Mouse (Mus musculus) kidney, adult 9 months (tissue): ENCODE measurements around the gene Otos.

Experiments used
- DNase-seq: peaks from one replicate; pipeline ENCODE4 v3.0.0; 2022

Gene Otos

DNA sequence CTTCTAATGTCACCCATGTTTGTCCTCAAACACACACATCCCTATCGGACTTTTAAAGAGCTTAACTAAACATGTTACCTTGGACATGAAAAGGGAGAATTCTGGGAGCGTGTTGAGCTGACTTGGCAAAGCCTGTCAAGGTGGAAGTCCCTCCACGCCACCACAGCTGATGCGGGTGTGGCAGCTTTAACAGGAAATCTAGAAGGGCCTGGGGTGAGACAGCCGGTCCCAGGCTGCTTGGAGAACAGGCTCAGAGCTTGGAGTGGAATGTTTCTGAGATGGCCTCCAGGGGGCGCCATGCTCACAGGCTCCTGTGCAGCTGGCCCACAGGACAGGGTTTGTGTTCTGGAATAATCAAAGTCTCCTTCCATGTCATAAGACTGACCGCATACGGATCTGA lies at the start of gene Otos:
Gene Otos, minus strand, starts transcription at position 169 of the 400 bp plus-strand sequence.
- peak; percentile 60 for DNase-seq

DNA sequence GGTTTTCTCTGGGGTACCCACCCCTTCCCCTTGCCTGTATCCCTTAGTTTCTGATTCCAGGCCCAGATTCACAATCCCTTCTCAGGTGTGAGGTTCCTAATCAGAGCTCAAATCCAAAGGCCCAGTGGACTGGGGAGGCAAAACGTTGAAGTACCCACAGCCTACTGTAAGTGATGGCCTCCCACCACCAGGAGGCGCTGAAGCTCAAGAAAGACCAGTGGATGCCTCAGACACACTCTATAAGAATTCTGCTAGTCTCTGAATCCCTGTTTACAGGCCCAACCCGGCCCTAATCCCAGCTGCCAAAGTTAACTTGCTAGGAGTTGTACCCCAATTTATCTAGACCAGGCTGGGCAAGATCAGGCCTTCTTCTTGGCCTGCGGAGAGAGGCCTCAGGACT lies 48.2 kb upstream of the Otos start:
- DNase-seq, result peak; percentile 69

DNA sequence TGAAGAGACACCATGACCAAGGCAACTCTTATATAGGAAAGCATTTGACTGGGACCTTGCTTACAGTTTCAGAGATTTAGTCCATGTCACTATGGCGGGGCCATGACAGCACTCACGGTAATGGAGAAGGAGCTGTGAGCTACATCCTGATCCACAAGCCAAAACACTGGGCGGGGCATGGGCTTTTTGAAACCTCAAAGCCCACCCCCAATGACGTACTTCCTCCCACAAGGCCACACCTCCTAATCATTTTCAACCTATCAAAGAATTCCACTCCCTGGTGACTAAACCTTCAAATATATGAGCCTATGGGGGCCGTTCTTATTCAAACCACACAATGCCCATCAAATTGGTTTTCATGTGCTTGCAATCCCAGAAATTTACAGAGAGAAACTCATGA lies 47.1 kb upstream of the Otos start:
- no peak for DNase-seq

DNA sequence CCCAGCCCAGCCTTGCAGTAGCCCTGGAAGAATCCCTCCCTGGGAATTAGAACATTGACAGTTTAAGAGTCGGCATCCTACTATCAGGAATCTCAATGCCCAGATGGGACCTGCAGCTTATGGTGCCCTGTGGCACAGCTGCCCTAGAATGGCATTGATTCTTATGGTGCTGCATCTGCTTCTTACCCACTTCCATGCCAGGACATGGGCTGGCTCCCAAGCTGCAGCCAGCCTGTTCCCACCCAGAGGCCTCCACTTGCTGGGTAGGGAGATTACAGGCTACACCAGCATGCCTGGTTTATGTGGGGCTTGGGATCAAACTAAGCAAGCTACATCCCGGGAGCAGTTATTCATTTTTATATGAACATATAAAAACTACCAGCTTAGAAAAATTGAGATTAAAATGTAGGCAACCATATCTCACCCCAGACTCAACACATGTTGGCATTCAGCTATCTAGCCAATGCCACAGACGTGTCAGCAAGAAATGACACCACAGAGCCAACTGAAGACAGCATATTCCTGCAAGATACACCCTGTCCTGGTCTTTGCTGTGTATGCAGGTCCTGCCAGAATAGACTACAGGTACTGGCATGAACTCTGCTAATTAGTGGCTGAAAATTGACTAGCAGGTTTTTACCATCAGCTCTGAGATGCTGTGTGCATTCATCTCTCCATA lies 42.7 kb upstream of the Otos start:
- DNase-seq, result no peak

DNA sequence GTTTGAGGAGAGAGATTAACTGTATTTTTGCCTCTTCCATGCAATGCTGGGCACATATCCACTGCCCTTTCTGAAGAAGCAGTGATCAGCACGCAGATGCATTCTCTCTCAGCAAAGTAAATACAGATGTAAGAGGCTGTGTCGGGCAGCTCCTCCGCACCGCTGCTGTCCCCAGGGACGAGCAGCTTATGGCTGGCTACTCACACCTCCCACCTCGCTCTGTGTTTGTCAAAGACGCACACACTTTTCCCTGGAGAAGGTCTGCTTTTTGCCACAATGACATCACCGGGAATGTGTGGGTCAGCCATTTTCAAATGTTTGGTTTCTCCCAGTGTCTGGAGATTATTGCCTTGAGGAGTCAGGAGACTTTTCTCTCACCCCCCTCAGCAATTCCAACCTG lies 38.4 kb upstream of the Otos start:
- DNase-seq, result no peak

DNA sequence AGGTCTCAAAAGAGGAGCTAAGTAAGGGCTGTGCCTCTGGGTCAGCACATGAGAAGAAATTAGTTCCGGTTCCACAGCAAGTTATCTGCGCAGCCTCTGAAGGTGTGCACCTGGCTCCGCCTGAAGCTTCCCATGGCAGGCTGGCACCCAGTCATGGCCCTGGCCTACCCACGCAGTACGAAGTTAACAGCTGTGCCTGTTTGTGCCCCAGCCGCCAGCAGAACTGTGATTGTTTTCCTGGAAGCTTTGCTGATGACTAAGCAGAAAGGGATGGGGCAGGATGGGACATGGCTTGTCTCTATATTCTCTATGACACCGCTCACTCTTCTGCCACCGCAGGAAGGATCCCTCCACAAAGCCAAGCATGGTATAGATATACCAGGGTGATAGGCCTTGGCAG lies 34.5 kb upstream of the Otos start:
- DNase-seq, result no peak

DNA sequence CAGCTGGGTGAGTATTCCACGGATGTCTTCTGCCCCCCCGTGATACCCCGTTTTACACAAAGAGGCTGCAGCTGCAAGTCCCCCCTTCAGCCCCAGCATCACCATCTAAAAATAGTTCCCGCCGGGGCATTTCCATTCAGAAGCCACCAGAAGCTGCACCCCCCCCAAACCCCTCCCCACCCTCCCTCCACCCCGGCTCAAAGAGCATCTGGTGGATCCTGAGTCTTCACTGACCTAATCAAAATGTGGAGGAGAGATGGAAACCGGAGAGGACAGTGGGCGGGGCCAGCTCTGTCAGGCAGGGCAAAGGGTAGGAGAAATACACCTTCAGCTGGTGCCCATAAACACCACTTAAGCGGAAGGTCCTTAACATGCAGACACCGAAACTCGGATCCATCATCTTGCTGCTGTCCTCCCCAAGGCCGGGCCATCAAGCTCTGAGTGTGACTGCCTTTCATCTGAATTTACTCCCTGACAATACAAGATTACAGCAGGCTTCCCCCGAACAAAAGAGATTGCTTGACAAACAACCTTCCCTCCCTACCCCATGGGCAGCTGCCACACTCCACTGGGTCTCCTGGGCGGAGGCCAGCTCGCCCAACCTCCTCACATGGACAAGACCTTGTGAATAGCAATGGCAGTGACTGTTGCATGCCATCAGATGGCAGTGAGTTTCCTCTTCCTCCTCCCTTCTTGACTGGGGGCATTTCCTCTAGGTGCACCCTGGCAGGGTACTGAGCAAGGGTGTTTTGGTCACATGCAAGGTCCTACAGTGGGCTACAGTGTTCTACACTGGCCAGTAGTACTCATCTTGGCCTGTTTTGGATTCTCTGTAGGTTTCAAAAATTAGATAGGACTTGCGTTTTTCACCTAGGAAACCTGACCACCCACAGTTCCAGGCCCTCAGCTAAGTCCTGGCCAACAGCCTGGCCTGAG lies 32.3 kb upstream of the Otos start:
- peak; percentile 80 for DNase-seq

DNA sequence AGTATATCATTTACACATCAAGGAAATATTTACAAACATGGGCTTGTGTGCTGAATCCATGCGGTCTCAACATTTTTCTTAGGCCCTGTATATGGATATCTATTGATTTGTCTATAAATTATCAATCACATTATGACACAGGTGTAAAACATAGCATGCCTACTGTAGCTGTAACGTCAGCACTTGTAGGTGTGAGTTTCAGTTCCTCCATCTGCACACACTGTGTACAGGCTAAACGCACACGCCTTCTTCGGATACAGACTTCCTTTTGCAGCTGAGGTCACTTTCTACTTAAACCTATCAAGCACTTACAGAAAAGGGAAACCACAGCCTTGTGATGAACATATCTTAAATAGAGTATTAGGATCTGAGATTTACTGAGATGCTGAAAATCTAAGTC lies 30.1 kb upstream of the Otos start:
- no peak for DNase-seq

DNA sequence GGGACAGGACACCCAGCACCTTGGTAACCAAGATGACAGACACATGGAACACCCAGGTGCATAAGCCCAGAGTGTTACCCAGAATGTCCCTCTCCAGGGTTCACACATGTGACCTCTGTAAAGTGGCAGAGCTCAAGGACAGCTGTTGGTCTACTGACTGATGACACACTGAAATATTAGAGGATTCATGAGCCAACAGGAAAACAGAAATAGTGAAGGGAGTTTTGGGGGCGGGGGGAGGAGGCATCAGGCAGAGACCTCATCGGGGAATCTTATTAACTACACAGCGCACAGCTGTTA lies 28.0 kb upstream of the Otos start:
- DNase-seq, result no peak

DNA sequence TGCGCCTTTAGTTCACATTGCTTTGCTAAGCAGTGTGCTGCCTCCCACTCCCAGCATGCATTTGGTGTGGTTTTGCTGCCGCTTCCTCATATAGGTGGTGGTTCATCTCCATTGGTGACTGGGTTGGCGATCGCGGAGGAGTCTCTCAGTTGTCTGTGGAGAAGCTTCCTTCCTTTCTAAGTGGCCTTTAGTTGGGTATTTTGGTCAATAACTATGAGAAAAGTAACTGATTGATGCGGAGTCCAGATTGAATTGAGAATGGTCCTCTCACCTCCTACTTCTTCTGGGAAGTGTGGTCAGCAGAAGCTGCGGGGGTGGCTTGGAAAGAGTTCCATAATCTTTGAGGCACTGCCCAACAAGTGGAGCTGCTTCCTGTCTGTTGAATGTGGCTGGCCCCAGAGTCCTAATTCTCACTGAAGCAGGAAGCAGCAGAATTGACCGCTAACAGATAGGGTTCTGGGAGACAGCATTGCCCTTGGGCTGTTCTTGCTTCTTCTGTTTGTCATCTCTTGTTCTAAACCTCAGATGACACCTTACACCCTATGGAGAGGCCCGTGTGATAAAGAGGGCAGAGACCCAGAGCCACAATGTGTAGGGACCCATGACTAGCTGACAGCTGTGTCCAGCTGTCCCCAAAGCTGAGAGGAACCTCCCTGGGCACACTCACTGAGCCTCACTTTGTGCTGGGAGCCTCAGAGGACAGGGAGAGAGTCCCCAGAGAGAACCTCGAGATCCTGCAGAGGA lies 27.5 kb upstream of the Otos start:
- DNase-seq, result no peak

DNA sequence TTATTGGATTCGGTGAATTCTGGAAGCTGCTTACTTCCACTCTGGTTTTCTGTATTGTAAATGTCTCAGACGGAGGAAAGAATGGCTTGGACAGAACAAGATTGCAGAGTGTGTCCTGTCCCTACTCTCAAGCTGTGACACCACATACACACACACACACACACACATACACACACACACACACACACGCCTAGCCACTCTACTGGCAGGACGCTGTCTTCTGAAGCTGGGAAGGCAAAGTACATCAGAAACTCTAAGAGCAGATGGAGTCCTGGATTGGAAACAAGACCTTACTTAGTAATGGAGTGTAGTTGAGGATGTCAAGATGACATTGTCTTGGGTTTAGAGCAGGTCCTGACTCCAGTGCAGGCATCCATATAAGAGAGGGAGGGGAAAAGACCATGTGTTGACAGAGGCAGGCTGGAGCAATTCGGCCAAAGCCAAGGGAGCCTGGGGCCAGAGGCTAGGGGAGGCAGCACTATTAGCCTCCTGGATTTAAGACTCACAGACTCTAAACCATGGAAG lies 24.7 kb upstream of the Otos start:
- no peak for DNase-seq

DNA sequence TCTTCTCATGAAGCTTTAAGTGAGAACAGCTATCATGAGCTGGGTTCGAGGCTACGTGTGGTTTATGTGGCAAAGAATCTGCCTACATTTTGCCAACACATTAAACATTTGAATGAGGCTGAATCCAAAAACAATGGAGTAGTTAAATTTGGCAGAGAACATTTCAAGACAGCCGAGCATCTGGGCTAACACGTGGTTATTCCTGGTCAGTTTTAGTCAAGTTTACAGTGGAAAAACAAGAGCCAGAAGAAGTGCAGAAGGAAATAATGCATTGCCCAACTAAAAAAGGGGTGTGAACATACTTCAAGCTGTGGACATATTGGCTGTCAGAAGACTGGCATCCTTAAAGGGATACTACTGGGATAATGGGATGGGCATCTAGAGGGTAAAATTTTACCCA lies 22.7 kb upstream of the Otos start:
- DNase-seq, result no peak

DNA sequence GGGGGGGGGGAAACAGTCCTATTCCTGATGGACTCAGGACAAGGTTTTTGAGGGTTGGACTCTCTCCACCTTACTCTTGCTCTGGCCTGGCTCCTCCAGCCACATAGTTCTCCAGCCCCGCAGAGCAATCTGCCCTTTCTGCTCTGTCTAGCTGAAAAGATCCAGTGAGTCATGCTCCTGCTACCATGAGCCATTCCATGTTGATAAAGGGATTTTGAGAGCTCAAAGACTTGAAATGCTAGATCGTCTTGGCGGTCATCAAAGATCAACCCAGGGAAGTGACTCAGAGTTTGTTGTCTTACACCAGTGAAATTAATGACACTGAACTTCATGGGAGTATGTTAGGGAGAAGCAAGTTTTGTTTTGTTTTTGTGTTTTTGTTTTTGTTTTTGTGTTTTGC lies 20.8 kb upstream of the Otos start:
- DNase-seq, result no peak

DNA sequence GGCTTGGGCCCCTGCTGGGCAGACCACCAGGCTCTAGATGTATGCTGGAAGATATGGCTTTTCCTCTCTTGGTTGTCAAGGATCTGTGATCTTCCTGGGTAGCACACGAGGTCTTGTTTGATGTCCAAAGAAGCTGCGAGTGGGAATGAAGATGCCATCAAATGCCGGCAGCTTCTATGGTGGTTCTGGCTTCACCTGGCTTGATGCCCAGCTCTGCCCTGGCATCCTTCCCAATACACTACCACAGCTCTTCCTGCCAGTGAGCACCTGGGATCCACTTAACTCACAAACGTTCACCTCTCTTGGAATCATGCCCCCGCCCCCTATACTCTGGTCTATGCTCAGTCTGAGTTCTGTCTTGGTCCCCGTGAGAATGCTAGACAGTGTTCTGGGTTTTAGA lies 18.5 kb upstream of the Otos start:
- no peak for DNase-seq

DNA sequence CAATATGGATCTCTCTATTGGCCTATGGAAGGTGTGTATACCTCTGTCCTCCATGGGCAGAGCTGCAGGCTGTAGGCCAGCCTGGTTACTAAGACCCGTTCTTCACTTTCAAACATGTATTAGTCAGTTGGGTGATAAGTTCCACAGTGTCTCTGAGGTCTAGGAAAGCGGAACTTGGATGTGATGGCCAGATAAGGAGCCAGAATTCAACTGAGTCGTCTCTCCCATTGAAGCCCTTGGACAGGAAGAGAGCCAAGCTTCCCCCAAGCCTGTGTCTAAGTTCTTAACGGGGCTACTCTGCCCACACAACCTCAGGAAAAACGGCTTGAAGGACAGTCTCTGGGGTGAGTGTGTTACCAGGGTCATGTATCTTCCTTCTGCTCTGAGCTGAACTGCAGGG lies 10.8 kb upstream of the Otos start:
- no peak for DNase-seq

DNA sequence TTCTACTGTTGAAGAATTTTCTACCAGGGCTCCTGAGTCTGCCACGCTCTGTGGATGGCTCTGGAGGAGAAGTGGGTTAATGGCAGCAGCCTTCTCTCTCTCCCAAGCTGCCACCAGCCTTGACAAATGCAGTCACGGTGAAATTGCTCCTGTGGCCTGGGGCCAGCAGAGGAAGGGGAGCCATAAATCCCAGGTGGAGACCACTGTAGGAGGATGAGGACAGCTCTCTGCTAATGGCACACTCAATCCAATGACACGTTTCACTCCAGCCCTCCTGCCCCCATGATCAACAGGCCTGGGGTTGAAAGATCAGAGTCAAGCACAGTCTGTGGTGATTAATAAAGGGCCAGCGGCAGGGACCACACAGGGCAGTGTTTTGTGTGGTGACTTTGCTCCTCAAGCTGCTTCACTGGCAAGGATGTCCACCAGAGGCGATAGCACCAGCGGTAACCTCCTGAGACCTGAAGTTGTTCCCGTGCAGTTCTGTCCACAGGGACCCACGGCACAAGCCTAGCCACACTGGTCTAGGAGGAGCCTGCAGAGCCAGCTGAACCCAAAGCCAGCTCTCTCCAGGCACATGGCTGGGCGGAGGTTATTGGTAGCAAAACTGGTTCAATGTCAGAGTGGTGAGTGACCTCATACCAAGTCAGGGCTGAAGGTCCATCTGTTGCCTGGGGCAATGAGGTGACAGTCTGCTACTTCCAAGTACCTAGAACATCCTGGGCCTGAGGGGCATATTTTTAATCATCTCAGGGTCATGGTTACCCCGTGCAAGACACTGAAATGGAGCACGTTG lies 8.6 kb upstream of the Otos start:
- no peak for DNase-seq

DNA sequence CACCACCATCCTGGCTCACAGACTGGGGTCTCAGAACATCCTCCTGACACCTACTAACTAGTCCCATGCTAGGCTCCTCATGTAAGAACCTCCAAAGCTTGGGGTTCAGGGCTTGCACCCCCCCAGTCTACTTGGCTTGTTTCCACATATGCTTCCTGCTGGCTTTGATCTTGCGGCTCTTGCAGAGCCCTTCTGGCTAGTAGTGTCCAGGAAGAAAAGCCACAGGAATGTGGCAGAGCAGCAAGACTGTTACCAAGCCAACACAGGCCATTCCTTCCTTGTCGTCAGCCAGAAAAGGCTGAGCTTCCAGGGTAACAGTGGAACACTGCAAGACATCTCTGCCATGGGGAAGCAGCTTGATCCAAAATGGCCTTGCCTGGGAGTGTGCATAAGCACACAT lies 6.0 kb upstream of the Otos start:
- DNase-seq, result no peak

DNA sequence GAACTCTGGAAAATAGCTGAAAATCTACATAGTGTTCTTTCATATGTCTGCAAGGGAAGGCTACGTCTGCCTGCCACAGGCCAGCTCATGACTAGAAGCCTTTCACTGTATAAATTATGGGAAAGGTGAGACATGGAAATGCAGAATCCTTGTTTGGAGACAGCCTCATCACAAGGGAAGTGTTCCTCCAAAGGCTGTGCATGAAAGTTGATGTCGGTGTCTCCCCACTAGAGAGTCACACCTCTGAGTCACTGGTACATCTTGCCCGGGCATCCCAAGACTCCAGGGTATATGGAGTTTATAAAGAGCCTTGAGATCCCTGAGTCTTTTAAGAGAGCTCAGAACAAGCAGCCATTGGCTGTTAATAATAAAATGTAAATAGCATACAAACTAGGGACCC lies 4.5 kb upstream of the Otos start:
- DNase-seq, result no peak

DNA sequence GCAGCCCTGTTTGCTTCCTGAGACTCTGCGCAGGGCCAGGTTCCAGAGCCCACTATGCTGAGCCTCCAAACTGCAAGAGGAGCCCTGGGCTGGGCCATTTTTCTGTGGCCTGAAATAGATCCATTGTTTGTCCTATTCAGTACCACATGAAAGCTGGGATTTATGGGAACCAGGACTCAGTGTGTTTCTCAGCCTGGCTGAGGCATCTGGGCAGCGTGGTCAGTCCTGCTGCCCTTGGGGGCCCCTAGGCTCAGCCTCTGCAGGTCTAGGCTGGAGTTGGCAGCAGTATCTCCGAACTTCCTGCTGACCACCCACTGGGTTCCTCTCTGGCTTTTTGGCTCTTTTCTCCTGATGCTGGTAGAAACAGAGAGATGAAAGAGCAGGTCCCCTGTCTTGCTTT lies 2.8 kb upstream of the Otos start:
- no peak for DNase-seq

DNA sequence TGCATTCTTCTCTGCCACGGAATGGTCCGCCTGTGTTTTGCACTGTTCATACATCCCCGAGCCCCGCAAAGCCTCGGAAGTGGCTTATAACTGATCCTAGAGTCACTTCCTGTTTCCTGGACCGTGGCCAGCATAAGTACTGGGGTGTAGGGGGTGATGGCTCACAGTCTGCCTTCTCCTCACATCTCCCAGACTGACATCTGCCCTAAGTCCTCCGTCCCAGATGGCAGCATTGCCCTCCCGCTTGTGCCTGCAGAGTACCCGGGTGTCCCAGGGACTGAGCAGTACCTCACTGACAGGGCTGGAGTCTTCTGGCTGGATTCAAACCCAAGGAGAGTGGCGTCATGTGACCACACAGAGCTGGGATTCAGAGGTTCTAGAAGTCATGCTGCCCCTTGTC lies 444 bp downstream of the Otos start:
- DNase-seq, result no peak

DNA sequence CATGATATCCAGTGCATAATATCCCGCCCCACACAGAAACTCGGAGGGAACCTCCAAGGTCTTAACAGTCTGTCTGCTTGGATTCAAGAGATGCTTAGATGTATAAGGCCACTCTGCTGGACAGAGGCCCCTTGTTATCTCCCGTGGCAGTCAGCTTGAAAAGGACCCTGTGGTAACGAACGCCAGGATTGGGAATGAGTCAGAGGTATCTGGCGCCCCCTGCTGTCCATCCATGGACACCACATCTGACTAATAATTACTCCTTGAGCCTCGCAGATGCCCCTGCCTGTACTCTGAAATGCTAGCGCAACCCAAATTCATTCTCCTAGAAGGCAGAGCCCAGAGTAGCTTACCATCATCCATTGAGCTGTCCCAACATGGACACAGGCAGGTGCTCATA lies 889 bp downstream of the Otos start:
- DNase-seq, result peak; percentile 61

DNA sequence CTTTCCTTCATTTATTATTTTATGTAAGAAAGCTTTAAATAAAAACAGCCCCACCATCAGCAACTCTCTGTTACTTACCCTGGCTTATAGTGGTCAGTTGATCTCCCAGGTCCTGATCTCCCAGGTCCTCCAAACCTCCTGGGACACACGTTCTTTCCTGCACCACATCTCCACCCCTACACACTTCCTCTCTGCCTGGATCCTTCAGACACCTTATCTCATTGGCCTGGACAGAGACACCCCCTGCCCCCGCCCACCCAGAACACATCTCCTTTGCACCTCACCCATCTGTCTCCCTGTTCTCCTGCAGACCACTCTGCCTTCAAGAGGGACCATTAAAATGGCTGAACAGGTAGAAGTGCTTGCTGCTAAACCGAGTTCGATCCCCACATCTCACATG lies 1.6 kb downstream of the Otos start:
- no peak for DNase-seq

DNA sequence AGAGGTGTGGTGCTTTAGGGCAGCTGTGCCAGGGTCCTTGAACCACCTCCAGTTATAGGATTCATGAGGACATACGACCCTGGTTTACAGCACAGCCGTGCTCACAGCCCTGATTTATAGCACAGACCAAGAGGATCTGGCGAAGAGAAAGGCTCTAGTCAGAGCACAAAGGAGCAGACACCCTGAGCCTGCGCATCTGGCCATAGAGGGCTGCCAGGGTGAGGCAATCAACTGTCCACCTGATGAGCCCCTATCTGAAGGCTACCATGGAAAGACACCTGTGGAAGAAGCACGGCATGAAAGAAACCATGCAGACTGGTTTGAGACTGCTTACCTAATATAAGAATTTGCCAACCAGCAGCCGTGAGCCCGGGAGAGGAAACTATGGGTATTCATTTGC lies 2.0 kb downstream of the Otos start:
- no peak for DNase-seq
